Comparison of ENCODE assay signal across 12 mouse cellular contexts in the genomic region with DNA sequence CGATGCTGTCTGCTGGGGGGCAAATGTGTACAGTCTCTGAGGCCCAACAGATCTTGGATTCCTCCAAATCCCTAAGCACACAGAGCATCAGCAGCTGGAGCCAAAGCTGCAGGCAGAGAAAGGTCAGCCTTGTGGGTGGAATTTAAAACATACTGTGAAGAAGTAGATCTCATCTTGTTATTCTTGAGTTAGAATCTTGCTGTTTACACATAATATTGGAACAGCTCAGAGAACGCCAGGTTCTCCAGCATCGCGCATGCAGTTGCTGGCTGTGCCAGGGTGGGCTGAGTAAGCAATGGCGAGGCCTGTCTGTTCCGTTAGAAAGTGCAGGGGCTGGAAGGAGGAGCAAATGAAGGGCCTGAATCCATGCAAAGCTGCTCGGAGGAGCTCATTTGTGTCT. TPM values are rescaled to one million over a fixed set of nuclear protein-coding genes. Genes with fewer than 3 reads are reported as not detected.
DNase-seq lines count a peak whose midpoint lies in the region; ATAC-seq and TF ChIP-seq lines count a peak whose summit lies in the region.
"Had no signal": no experiment of that assay in that cellular context is flagged by ENCODE, and none has a peak within 500 bp of the region (broad histone marks: within the 10 kb centered on the region; RNA-seq: fewer than 3 reads in every experiment).

No protein-coding gene starts in this region.

- H3K4me2 ChIP-seq in heart, embryonic 12.5 days = no peak overlapping the region
- H3K4me2 ChIP-seq in midbrain, embryonic 15.5 days = no peak overlapping the region
- H3K4me2 ChIP-seq in midbrain, postnatal 0 days (ENCODE audit: low read depth, low read length, poor library complexity, severe bottlenecking) = no peak overlapping the region
- no peak overlapping the region for H3K4me2 ChIP-seq in intestine, postnatal 0 days (replicated peaks; ENCODE audit: low read depth)
- H3K4me2 ChIP-seq in stomach, postnatal 0 days (replicated peaks; ENCODE audit: low read depth) = no peak overlapping the region
- H3K4me2 ChIP-seq in forebrain, postnatal 0 days (ENCODE audit: low read depth) = no peak overlapping the region

- H3K4me3 ChIP-seq in heart, adult 2 months = no peak overlapping the region
- no peak overlapping the region for H3K4me3 ChIP-seq in heart, embryonic 12.5 days
- H3K4me3 ChIP-seq in midbrain, embryonic 15.5 days = no peak overlapping the region
- no peak overlapping the region for H3K4me3 ChIP-seq in midbrain, postnatal 0 days (ENCODE audit: low read depth, low read length)
- H3K4me3 ChIP-seq in intestine, postnatal 0 days (ENCODE audit: low read depth, low read length) = no peak overlapping the region
- no peak overlapping the region for H3K4me3 ChIP-seq in stomach, postnatal 0 days (ENCODE audit: low read depth, low read length)
- no peak overlapping the region for H3K4me3 ChIP-seq in forebrain, postnatal 0 days (ENCODE audit: low read depth, low read length)

- peak; percentile 23; the same call in 1 of the 2 replicates for TF ChIP-seq POLR2A in heart, adult 2 months (IDR thresholded peaks at IDR 0.05; ENCODE audit: insufficient read depth, low read depth, low read length)

- WGBS in heart, adult 2 months = 82% methylated on average over 7 of the region's 7 CpGs
- 79% methylated on average over 7 of the region's 7 CpGs for WGBS in heart, embryonic 12.5 days
- 75% methylated on average over 7 of the region's 7 CpGs for WGBS in midbrain, embryonic 15.5 days
- 65% methylated on average over 7 of the region's 7 CpGs for WGBS in midbrain, postnatal 0 days
- 49% methylated on average over 7 of the region's 7 CpGs for WGBS in intestine, postnatal 0 days
- 40% methylated on average over 7 of the region's 7 CpGs for WGBS in stomach, postnatal 0 days
- WGBS in forebrain, postnatal 0 days = 59% methylated on average over 7 of the region's 7 CpGs

- H3K9ac ChIP-seq in heart, adult 2 months (ENCODE audit: low read depth, low read length) = no peak overlapping the region
- H3K9ac ChIP-seq in heart, embryonic 12.5 days = no peak overlapping the region
- no peak overlapping the region for H3K9ac ChIP-seq in midbrain, embryonic 15.5 days
- no peak overlapping the region for H3K9ac ChIP-seq in midbrain, postnatal 0 days (replicated peaks; ENCODE audit: low read length, poor library complexity, severe bottlenecking)
- H3K9ac ChIP-seq in intestine, postnatal 0 days (ENCODE audit: low read depth, low read length) = no peak overlapping the region
- H3K9ac ChIP-seq in stomach, postnatal 0 days (ENCODE audit: low read length) = no peak overlapping the region; the same call in 1 of the 2 replicates
- H3K9ac ChIP-seq in forebrain, postnatal 0 days = no peak overlapping the region

- H3K79me2 ChIP-seq in heart, adult 2 months (replicated peaks; ENCODE audit: control insufficient read depth, insufficient read depth, low read length) = no peaks in the 10 kb centered on the region

- DNase-seq in heart, adult 2 months = peak in 1 of 2 experiments; percentile 44
- no peak for DNase-seq in midbrain, postnatal 0 days (ENCODE audit: low spot score)
- no peak for DNase-seq in stomach, postnatal 0 days (ENCODE audit: low spot score)
- DNase-seq in cerebellum, adult 11 months = no peak
- DNase-seq in forebrain, postnatal 0 days = no peak
- DNase-seq: cerebellum, adult 2 months had no signal

- no peaks in the 10 kb centered on the region for H3K27me3 ChIP-seq in heart, adult 2 months (ENCODE audit: control insufficient read depth, insufficient read depth, low read length)
- H3K27me3 ChIP-seq in heart, embryonic 12.5 days (replicated peaks) = no peaks in the 10 kb centered on the region
- no peaks in the 10 kb centered on the region for H3K27me3 ChIP-seq in midbrain, embryonic 15.5 days (replicated peaks)
- H3K27me3 ChIP-seq in midbrain, postnatal 0 days (ENCODE audit: insufficient read depth, low read length) = no peaks in the 10 kb centered on the region
- H3K27me3 ChIP-seq in intestine, postnatal 0 days (replicated peaks; ENCODE audit: control insufficient read depth, insufficient read depth, low read length) = no peaks in the 10 kb centered on the region
- H3K27me3 ChIP-seq in stomach, postnatal 0 days (ENCODE audit: control insufficient read depth, insufficient read depth, low read length) = no peaks in the 10 kb centered on the region
- H3K27me3 ChIP-seq in forebrain, postnatal 0 days (ENCODE audit: insufficient read depth, low read length) = no peaks in the 10 kb centered on the region

- TF ChIP-seq EP300 in heart, adult 2 months (IDR thresholded peaks at IDR 0.05; ENCODE audit: insufficient read depth, low read depth, low read length) = no peak
- TF ChIP-seq EP300 in stomach, postnatal 0 days (optimal IDR thresholded peaks at IDR 0.05) = no peak

- H3K9me3 ChIP-seq in heart, embryonic 12.5 days (replicated peaks) = 0 out of 2 replicates have a peak, but pooled peaks cover 3% of the 10 kb centered on the region
- no peaks in the 10 kb centered on the region for H3K9me3 ChIP-seq in midbrain, embryonic 15.5 days
- no peaks in the 10 kb centered on the region for H3K9me3 ChIP-seq in midbrain, postnatal 0 days (ENCODE audit: low read length)
- H3K9me3 ChIP-seq in intestine, postnatal 0 days (ENCODE audit: control insufficient read depth) = no peaks in the 10 kb centered on the region
- H3K9me3 ChIP-seq in stomach, postnatal 0 days (ENCODE audit: control insufficient read depth, low read length) = no peaks in the 10 kb centered on the region
- no peaks in the 10 kb centered on the region for H3K9me3 ChIP-seq in forebrain, postnatal 0 days (ENCODE audit: low read length)

- no peak overlapping the region; the same call in 1 of the 2 replicates for H3K27ac ChIP-seq in heart, adult 2 months
- no peak overlapping the region for H3K27ac ChIP-seq in heart, embryonic 12.5 days (ENCODE audit: poor library complexity, severe bottlenecking)
- peak overlapping the region; percentile 39; the same call in 1 of the 2 replicates for H3K27ac ChIP-seq in midbrain, embryonic 15.5 days
- H3K27ac ChIP-seq in midbrain, postnatal 0 days (ENCODE audit: low read depth, low read length) = no peak overlapping the region
- no peak overlapping the region; the same call in 1 of the 2 replicates for H3K27ac ChIP-seq in intestine, postnatal 0 days (ENCODE audit: low read depth, low read length)
- peak overlapping the region; percentile 84 for H3K27ac ChIP-seq in stomach, postnatal 0 days (replicated peaks)
- H3K27ac ChIP-seq in forebrain, postnatal 0 days (ENCODE audit: low read depth, low read length) = no peak overlapping the region

- H3K4me1 ChIP-seq in heart, adult 2 months (ENCODE audit: control insufficient read depth, insufficient read depth, low read length) = peaks cover 8% of the 10 kb centered on the region
- no peaks in the 10 kb centered on the region; the same call in 1 of the 2 replicates for H3K4me1 ChIP-seq in heart, embryonic 12.5 days (replicated peaks)
- no peaks in the 10 kb centered on the region for H3K4me1 ChIP-seq in midbrain, embryonic 15.5 days
- H3K4me1 ChIP-seq in midbrain, postnatal 0 days (ENCODE audit: insufficient read depth, low read length) = no peaks in the 10 kb centered on the region
- no peaks in the 10 kb centered on the region for H3K4me1 ChIP-seq in intestine, postnatal 0 days (replicated peaks; ENCODE audit: control insufficient read depth, insufficient read depth, low read length)
- H3K4me1 ChIP-seq in stomach, postnatal 0 days (replicated peaks; ENCODE audit: control insufficient read depth, insufficient read depth) = 0 out of 2 replicates have a peak, but pooled peaks cover 5% of the 10 kb centered on the region
- no peaks in the 10 kb centered on the region for H3K4me1 ChIP-seq in forebrain, postnatal 0 days (ENCODE audit: insufficient read depth)

- no peak for ATAC-seq in heart, embryonic 12.5 days (ENCODE audit: insufficient number of reproducible peaks, low FRiP score)
- ATAC-seq in midbrain, embryonic 15.5 days (replicated peaks) = no peak
- no peak for ATAC-seq in midbrain, postnatal 0 days (ENCODE audit: low FRiP score)
- ATAC-seq in intestine, postnatal 0 days = no peak
- no peak for ATAC-seq in stomach, postnatal 0 days (ENCODE audit: low FRiP score, low TSS enrichment)
- ATAC-seq in forebrain, postnatal 0 days = no peak; the same call in 1 of the 2 replicates

- intact Hi-C loops in heart, adult 2 months (cut with DNase I) = loop anchor here (5.0 kb wide), 1 partner anchor 41 kb away; a partner anchor contains a TSS

- no peak for TF ChIP-seq CTCF in heart, adult 2 months (IDR thresholded peaks at IDR 0.05)
- no peak for TF ChIP-seq CTCF in midbrain, postnatal 0 days (IDR thresholded peaks at IDR 0.05)
- peak; percentile 7; the same call in 1 of the 2 replicates for TF ChIP-seq CTCF in intestine, postnatal 0 days (IDR thresholded peaks at IDR 0.05; ENCODE audit: low read depth)
- peak; percentile 33; the same call in 1 of the 2 replicates for TF ChIP-seq CTCF in stomach, postnatal 0 days (IDR thresholded peaks at IDR 0.05; ENCODE audit: low read depth)
- TF ChIP-seq CTCF in forebrain, postnatal 0 days (IDR thresholded peaks at IDR 0.05; ENCODE audit: low read depth) = no peak

- no peaks in the 10 kb centered on the region for H3K36me3 ChIP-seq in heart, adult 2 months (ENCODE audit: control insufficient read depth, insufficient read depth, low read length)
- H3K36me3 ChIP-seq in heart, embryonic 12.5 days = no peaks in the 10 kb centered on the region
- no peaks in the 10 kb centered on the region for H3K36me3 ChIP-seq in midbrain, embryonic 15.5 days (replicated peaks)
- H3K36me3 ChIP-seq in midbrain, postnatal 0 days (ENCODE audit: insufficient read depth, low read length) = no peaks in the 10 kb centered on the region
- no peaks in the 10 kb centered on the region for H3K36me3 ChIP-seq in intestine, postnatal 0 days (ENCODE audit: control insufficient read depth, insufficient read depth)
- no peaks in the 10 kb centered on the region for H3K36me3 ChIP-seq in stomach, postnatal 0 days (ENCODE audit: control insufficient read depth, insufficient read depth, low read length)
- H3K36me3 ChIP-seq in forebrain, postnatal 0 days (ENCODE audit: insufficient read depth) = no peaks in the 10 kb centered on the region

RNA-seq across cellular contexts. Expression of a gene that starts 11.7 kb away (rescaled TPM):
- total RNA-seq in heart, adult 2 months (2021) = under 1 TPM; 0.27 to 0.91 TPM
- 2.3 and 5.3 TPM in 2 replicates for polyA plus RNA-seq in heart, adult 2 months (2012; rRNA removed)
- 5.4 and 5.8 TPM in 2 replicates for polyA plus RNA-seq in heart, embryonic 12.5 days (2016; fragmentation: Nextera tagmentation; extraction: Ambion mirVana)
- polyA plus RNA-seq in midbrain, embryonic 15.5 days (2015; fragmentation: Nextera tagmentation; extraction: Ambion mirVana) = 1.6 and 2.1 TPM in 2 replicates
- 0.80 and 2.8 TPM in 2 replicates for total RNA-seq in midbrain, postnatal 0 days (2014; rRNA removed)
- 1.1 and 2.2 TPM in 2 replicates for polyA plus RNA-seq in midbrain, postnatal 0 days (2015; fragmentation: Nextera tagmentation; extraction: Ambion mirVana)
- polyA plus RNA-seq in intestine, postnatal 0 days (2015; fragmentation: Nextera tagmentation; extraction: Ambion mirVana) = 3.4 and 3.5 TPM in 2 replicates
- 7.8 and 9.3 TPM in 2 replicates for polyA plus RNA-seq in stomach, postnatal 0 days (2015; fragmentation: Nextera tagmentation; extraction: Ambion mirVana)
- 0.71 and 5.0 TPM in 2 replicates for total RNA-seq in forebrain, postnatal 0 days (2014; rRNA removed)
- polyA plus RNA-seq in forebrain, postnatal 0 days (2015; fragmentation: Nextera tagmentation; extraction: Ambion mirVana) = 0.89 and 0.96 TPM in 2 replicates
- total RNA-seq: hematopoietic stem cell, adult 5-6 weeks; megakaryocyte progenitor cell, adult 5-6 weeks had no signal

RNA-seq across cellular contexts. Expression of a gene that starts 29.2 kb away (rescaled TPM):
- total RNA-seq in heart, adult 2 months (2021) = under 1 TPM; 0.18 to 0.91 TPM
- polyA plus RNA-seq in heart, adult 2 months (2012; rRNA removed) = 0.91 and 1.7 TPM in 2 replicates
- 0.18 and 0.24 TPM in 2 replicates for polyA plus RNA-seq in heart, embryonic 12.5 days (2016; fragmentation: Nextera tagmentation; extraction: Ambion mirVana)
- 8.1 TPM in 2 replicates for polyA plus RNA-seq in midbrain, embryonic 15.5 days (2015; fragmentation: Nextera tagmentation; extraction: Ambion mirVana)
- total RNA-seq in midbrain, postnatal 0 days (2014; rRNA removed) = 29.2 and 33.0 TPM in 2 replicates
- polyA plus RNA-seq in midbrain, postnatal 0 days (2015; fragmentation: Nextera tagmentation; extraction: Ambion mirVana) = 28.0 and 29.1 TPM in 2 replicates
- polyA plus RNA-seq in intestine, postnatal 0 days (2015; fragmentation: Nextera tagmentation; extraction: Ambion mirVana) = 0.46 and 0.67 TPM in 2 replicates
- 1.4 TPM in 2 replicates for polyA plus RNA-seq in stomach, postnatal 0 days (2015; fragmentation: Nextera tagmentation; extraction: Ambion mirVana)
- total RNA-seq in forebrain, postnatal 0 days (2014; rRNA removed) = 30.2 and 32.6 TPM in 2 replicates
- polyA plus RNA-seq in forebrain, postnatal 0 days (2015; fragmentation: Nextera tagmentation; extraction: Ambion mirVana) = 13.5 and 25.0 TPM in 2 replicates
- total RNA-seq: megakaryocyte progenitor cell, adult 5-6 weeks had no signal

RNA-seq across cellular contexts. Expression of a gene that starts 39.7 kb away (rescaled TPM):
- 10 to 100 TPM; 35.4 to 55.0 TPM for total RNA-seq in heart, adult 2 months (2021)
- polyA plus RNA-seq in heart, adult 2 months (2012; rRNA removed) = 80.1 and 103 TPM in 2 replicates
- polyA plus RNA-seq in heart, embryonic 12.5 days (2016; fragmentation: Nextera tagmentation; extraction: Ambion mirVana) = 2.5 and 2.8 TPM in 2 replicates
- polyA plus RNA-seq in midbrain, embryonic 15.5 days (2015; fragmentation: Nextera tagmentation; extraction: Ambion mirVana) = 0.13 and 0.19 TPM in 2 replicates
- 0.38 and 0.60 TPM in 2 replicates for total RNA-seq in midbrain, postnatal 0 days (2014; rRNA removed)
- 0.11 and 0.33 TPM in 2 replicates for polyA plus RNA-seq in midbrain, postnatal 0 days (2015; fragmentation: Nextera tagmentation; extraction: Ambion mirVana)
- polyA plus RNA-seq in intestine, postnatal 0 days (2015; fragmentation: Nextera tagmentation; extraction: Ambion mirVana) = 30.8 and 32.7 TPM in 2 replicates
- polyA plus RNA-seq in stomach, postnatal 0 days (2015; fragmentation: Nextera tagmentation; extraction: Ambion mirVana) = 10.0 and 13.6 TPM in 2 replicates
- total RNA-seq in forebrain, postnatal 0 days (2014; rRNA removed) = 0.15 and 0.57 TPM in 2 replicates
- polyA plus RNA-seq in forebrain, postnatal 0 days (2015; fragmentation: Nextera tagmentation; extraction: Ambion mirVana) = 0.23 and 0.46 TPM in 2 replicates
- total RNA-seq: hematopoietic stem cell, adult 5-6 weeks; left cerebral cortex, adult 18-20 months; megakaryocyte progenitor cell, adult 5-6 weeks had no signal

RNA-seq across cellular contexts. Expression of a gene that starts 44.2 kb away (rescaled TPM):
- 100 to 1,000 TPM; 418 to 463 TPM for total RNA-seq in heart, adult 2 months (2021)
- 440 and 616 TPM in 2 replicates for polyA plus RNA-seq in heart, adult 2 months (2012; rRNA removed)
- 1,041 and 1,045 TPM in 2 replicates for polyA plus RNA-seq in heart, embryonic 12.5 days (2016; fragmentation: Nextera tagmentation; extraction: Ambion mirVana)
- 632 and 634 TPM in 2 replicates for polyA plus RNA-seq in midbrain, embryonic 15.5 days (2015; fragmentation: Nextera tagmentation; extraction: Ambion mirVana)
- total RNA-seq in midbrain, postnatal 0 days (2014; rRNA removed) = 2,117 and 2,785 TPM in 2 replicates
- 801 and 821 TPM in 2 replicates for polyA plus RNA-seq in midbrain, postnatal 0 days (2015; fragmentation: Nextera tagmentation; extraction: Ambion mirVana)
- polyA plus RNA-seq in intestine, postnatal 0 days (2015; fragmentation: Nextera tagmentation; extraction: Ambion mirVana) = 948 and 1,014 TPM in 2 replicates
- 1,460 and 1,506 TPM in 2 replicates for polyA plus RNA-seq in stomach, postnatal 0 days (2015; fragmentation: Nextera tagmentation; extraction: Ambion mirVana)
- total RNA-seq in forebrain, postnatal 0 days (2014; rRNA removed) = 2,315 and 2,714 TPM in 2 replicates
- polyA plus RNA-seq in forebrain, postnatal 0 days (2015; fragmentation: Nextera tagmentation; extraction: Ambion mirVana) = 944 and 1,242 TPM in 2 replicates

Comparison
In these comparisons a context has a peak if more than half of its experiments do, and no peak if none do; other contexts are left out.
1. H3K27ac ChIP-seq: peak in midbrain, embryonic 15.5 days (single experiment) and stomach, postnatal 0 days (single experiment); none in heart, adult 2 months (single experiment), heart, embryonic 12.5 days (single experiment), midbrain, postnatal 0 days (single experiment), intestine, postnatal 0 days (single experiment) and forebrain, postnatal 0 days (single experiment).
2. CTCF ChIP-seq: peak in intestine, postnatal 0 days (single experiment) and stomach, postnatal 0 days (single experiment); none in heart, adult 2 months (single experiment), midbrain, postnatal 0 days (single experiment) and forebrain, postnatal 0 days (single experiment).